Mouse (Mus musculus): ENCODE results near the gene Antxr2. TPM values are rescaled to one million over a fixed set of nuclear protein-coding genes. Genes with fewer than 3 reads are reported as not detected.
A peak's percentile ranks its signal among the peaks of the same experiment; 100 is the strongest.

Antxr2 gene
- total RNA-seq (2021): 1 to 10 TPM; 1.2 to 1.7 TPM
- long read RNA-seq, experiment 1, full-length matches to known transcripts: 2 of 2 reads
- long read RNA-seq, experiment 1, partial matches to known transcripts: 0 of 2 reads
- long read RNA-seq, experiment 1, other reads (novel, unspliced or antisense): 0 of 2 reads
- long read RNA-seq, experiment 2, full-length matches to known transcripts: 2 of 2 reads
- long read RNA-seq, experiment 2, partial matches to known transcripts: 0 of 2 reads
- long read RNA-seq, experiment 2, other reads (novel, unspliced or antisense): 0 of 2 reads

DNA sequence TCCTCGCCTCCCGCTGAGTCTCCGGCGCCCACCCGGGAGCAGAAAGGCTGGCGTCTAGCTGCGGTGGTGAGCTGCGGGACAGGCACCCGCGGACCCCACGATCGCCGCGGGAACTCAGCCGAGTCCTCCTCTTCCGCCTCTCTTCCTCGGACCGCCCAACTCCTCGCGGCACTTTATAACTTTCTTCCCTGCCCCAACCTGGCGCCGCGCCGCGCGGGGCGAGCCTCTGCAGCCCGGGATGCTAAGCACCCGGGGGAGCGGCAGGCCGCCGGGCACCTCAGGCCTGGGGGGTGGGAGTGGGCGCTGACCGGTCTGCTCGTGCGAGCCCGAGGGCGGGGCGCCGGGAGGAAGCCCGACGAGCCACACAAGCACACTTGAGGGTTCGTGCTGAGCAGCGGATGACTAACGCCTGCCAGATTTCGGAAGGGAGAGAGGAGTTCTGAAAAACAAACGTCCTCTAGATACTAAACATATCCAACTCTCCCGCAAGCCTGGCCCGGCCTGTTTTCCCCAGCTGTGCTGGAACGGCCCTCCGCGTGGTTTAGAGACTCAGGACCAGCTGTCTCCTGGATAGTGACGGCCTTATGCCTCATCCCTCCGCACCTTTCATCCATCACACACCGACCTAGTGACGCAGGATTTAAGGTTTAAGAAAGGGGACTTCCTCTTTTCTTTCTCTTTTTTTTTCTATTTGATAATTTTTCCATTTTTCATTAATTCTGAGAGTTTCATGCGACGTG, at the start of gene Antxr2:
Antxr2 (minus strand) TSS at position 142 of the 740 bp plus-strand sequence.
- peak; percentile 31 to 42 for DNase-seq (ENCODE audit: low spot score in 2 of 2)

DNA sequence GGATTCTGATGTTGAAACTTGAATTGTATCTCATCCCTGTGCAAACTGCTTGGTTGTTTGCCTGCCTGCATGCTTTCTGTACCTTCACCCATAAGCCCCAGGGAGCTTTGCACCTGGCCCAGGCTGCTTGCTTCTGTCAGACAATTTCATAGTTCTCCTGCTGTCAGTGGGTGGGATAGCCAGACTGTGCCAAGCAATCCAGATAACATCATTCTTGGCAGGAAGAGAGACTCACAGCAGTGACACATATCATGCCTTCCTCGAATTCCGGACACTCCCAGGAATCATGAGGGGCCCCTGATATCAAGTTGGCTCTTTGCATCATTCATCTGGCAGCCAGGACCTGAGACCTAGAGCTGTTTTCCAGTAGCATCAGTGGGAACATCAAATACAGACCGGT, 45.8 kb upstream of the Antxr2 start:
- no peak for DNase-seq (ENCODE audit: low spot score in 2 of 2)

DNA sequence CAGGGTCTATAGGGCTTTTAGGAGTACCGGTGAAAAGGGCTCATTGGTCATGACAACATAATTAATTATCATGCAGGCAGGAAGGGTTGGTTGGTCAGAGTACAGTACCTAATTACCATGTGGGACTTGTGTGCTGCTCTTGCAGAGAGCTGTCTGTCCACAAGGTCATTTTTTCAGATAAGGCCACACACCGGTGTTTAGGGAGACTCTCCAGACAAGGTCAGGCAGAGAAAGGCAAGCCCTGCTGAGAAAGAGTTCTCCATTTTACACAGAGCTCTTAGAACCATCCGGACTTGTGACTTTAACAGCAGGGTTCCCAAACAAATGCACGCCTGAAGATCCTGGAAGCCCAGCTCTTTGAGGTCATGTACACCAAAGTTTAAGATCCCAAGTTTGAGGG, 38.3 kb upstream of the Antxr2 start:
- no peak for DNase-seq (ENCODE audit: low spot score in 2 of 2)

DNA sequence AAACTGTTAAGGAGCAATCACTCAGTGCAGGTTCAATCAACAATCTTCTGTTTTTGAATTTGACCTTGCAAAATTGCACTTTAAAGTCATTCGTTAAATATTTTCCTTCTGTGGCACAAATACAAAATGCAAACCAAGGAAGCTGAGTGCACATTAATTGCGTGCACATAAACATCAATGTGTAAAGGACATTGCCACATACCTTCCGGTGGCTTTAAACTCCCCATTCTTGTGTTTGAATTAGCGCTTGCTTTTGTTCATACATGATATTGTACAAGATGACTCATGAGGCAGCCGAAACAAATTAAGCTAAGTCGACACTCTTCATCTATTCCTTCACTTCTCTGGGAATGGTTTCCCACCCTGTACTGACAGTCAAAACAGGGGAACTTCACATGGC, 24.4 kb upstream of the Antxr2 start:
- no peak for DNase-seq (ENCODE audit: low spot score in 2 of 2)

DNA sequence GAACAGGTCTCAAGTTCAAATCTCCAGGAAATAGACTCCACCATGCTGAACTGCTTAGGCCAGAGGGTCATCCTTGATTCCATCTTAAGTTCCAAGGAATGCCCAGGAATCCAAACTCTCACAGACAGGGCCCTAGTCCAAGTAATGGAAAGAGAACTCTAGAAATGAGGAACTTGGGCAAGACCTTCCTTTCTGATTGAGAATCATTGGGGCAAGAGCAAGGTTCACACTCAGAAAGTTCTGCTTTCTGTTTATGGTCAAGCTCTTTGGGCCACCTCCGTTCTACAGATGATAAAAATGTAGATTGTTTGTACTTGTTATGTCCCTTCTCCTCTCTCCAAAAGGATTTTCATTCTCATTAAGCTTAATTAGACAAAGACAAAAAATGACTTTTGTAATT, 24.0 kb upstream of the Antxr2 start:
- no peak for DNase-seq (ENCODE audit: low spot score in 2 of 2)

DNA sequence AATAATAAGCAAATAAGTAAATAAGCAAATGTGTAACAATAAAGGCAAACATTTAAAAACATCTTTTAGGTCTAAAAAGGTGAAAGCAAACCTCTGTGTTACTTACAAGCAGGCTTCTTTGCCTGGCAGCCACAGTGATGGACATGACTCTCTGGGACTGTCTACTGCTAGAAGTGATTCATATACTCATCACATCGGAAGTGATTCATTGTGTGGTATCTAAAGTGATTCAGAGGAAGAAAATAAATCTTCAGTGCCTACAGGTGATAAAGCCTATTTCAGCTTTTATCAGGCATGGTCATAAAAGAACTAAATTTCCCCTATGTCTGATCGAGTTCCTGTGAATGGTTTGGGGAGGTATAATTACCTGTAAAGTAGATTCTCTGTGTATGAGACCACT, 4.1 kb upstream of the Antxr2 start:
- DNase-seq (ENCODE audit: low spot score in 2 of 2): no peak

DNA sequence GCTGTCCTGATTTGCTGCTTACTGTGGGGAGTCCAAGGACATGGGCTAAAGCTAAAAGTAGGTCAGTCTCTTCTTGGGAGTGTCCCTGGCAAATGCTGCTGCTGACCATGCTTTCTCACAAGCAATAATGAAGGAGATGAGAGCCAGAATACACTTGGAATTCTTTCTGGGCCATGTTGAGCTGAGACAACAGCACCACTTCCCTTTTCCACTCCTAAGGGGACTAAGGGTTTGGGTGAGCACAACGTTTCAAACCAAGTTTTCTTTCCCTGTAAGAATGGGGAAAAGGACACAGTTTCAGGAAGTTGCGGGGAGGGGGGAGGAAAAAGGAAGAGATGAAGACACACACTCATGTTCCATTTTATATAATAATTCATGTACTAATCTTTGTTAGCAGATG, 3.4 kb upstream of the Antxr2 start:
- DNase-seq (ENCODE audit: low spot score in 2 of 2): no peak

DNA sequence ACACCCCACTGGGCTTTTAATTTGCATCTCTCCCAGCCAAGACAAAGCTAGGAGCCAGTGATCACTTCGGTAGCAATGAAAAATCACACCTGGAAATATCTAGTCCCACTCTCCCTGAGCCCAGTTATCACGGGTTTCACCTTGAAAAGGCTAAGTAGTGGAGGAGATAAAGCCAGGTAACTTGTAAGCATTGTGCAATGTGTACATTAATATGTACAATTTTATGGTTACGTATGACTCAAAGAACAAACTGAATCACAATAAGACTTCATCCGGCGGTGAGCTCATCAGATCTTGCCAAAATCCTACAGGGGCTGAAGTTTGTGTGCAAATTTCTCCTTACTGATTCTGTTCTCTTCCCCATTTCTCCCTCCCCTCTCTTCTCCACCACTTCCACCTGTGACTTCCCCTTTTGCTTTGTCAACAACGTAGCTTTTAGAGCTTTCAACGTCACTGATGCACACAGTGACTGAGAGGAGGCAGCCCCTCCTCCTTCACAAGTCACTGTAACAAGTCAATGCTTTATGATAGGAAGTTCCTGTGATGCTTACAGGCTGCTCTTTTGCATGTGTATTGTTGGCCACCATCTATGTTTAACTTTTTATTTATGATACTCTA, 2.1 kb upstream of the Antxr2 start:
- no peak for DNase-seq (ENCODE audit: low spot score in 2 of 2)

DNA sequence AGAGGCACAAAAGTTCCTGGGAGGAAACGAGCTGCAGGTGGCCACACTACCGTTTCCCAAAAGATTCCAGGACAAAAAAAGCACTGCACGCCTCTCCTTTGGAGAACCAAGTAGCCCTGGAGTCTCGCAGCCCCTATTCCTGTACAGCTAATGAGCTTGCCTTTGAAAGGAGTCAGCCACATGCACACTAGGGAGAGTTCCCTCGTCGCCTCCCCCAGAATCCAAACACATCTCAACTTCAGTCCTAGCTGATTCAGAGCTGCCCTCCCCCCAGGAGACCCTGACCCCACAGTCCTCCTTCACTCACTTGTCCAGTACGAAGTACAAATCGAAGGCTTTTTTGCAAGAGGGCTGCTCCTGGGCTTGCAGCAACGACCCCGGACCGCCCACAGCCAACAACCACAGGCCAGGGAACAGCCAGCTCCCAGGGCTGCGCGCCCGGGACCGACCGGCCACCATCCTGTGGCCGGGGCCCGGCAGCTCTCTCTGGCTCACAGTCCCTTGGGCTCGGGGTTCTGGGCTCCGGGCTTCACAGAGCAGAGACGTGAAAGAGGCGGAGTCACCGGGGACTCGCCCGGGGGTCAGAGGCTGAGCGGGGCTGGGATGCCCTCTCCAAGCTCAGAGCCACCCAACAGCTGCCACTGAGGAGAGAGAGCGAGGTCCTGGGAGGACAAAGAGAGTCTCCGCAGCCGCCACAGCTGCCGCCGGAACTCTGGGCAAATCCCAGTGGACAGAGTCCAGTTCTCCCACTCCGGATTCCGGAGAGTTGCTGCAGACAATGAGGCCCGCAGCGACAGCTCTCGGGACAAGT, 547 bp downstream of the Antxr2 start:
- peak; percentile 8 to 20 for DNase-seq (ENCODE audit: low spot score in 2 of 2)

DNA sequence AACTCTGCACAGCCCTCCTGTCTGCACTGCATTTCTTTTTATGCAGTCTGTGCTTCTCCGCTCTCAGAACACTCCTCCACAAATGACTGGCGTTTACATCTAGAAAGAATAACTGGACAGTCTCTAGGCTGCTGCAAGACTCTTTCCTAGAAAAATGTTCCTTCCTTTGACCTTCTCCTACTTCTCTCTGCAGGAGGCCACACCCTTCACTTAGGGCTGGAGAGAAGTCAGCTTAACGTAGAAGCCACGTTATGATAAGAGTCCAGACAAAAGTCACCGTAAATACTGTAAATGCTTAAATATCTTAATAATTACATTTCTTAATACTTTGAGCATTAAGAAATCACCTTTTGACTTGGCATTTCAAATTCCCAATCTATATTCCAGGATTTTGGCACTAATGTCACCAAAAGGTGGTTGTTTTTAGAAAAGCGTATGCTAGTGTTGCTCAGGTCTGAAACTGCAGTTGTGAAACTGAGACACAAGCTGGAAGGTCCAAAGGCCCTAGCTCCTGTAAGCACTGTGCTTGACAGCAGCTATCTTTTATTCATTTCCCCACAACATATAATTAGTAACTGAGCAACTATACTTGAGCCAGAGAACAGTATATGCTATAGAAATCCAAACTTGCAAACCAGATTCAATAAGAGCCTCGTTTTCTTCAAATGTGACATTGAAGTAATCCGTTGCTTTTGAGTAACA, 3.0 kb downstream of the Antxr2 start:
- DNase-seq (ENCODE audit: low spot score in 2 of 2): no peak

DNA sequence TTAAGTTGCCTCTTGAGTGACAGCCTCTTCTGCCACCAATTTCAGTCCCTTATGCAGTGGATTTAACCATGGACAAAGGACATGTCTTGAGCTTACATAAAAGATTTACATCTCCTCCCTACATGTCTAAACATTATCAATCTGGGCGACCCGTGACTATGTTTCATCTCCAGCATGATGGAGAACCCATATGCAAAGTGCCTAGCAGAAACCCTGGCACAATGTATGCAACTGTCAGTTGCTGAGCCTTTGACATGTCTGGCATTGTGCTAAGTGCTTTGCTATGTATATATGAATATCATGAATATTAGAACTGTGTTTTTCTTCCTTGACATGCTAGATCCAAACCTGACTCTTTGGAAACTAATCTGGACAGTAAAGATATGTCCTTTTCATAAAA, 4.9 kb downstream of the Antxr2 start:
- no peak for DNase-seq (ENCODE audit: low spot score in 2 of 2)

DNA sequence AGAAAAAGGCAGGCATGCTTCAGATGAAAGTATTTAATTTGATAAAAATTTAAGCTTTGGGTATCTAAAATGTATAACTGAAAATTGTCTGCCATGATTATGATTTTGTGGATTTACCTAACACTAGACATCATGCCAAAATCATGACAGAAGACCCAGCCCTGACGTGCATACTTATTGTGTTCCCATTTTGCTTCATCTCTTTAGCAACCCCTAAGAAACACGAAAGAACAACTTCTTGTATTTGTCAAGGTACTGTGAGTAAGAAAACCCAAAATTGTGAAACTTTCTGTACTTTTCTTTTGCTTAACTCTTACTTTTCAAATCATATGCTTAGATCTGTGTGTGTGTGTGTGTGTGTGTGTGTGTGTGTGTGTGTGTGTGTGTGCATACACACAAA, 6.3 kb downstream of the Antxr2 start:
- DNase-seq (ENCODE audit: low spot score in 2 of 2): no peak

DNA sequence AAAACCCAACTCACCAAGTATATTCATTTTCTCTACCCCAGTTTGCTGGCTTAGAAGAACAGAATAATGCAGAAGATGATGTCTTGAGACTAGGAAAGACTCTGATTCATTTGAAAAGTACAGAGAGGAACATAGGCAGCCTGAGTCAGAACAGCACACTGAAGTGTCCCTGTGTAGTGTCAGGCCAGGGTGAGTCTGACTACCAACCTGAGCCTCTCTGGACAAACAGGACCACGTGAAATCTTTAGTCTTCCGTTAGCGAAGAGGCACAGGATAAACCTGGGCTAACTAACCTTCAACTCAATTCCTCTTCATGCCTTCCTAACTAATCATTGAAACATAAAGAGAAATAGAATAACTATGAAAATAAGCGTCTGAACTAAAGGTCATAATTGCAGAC, 9.3 kb downstream of the Antxr2 start:
- DNase-seq (ENCODE audit: low spot score in 2 of 2): no peak

DNA sequence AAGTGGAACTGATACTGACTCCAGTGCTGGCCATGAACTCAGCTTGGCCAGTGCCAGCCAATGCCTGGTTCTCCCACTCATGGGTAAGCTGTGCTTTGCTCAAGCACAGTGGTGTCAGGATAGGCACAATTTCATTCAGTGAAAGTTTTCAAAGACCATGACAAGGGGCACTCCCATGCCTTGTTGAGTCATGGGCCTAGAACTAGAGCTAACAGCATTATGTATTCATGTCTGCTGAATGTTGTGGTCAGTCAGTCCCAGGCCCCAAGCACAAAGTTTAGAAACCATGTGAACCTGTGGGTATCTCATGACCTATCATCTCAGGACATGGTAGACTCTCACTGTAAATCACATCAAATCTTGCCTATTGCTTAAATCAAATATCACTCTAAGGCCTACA, 10.2 kb downstream of the Antxr2 start:
- DNase-seq (ENCODE audit: low spot score in 2 of 2): no peak

DNA sequence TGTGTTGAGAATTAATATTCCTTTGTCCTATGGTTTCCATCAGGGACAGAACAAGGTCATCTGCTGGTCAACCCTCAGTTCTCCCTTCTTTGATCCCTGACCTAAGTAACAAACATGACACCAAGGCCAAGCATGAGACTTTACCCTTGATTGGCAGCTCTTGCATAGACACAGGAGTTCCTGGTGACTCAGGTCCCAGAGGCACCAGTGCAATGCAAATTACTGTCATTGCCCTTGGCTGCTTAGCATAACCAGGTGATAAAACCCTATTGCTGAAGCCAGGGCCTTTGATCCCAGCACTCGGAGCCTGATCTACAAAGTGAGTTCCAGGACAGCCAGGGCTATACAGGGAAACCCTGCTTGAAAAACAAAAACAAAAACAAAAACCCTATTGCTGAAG, 11.4 kb downstream of the Antxr2 start:
- DNase-seq (ENCODE audit: low spot score in 2 of 2): no peak

DNA sequence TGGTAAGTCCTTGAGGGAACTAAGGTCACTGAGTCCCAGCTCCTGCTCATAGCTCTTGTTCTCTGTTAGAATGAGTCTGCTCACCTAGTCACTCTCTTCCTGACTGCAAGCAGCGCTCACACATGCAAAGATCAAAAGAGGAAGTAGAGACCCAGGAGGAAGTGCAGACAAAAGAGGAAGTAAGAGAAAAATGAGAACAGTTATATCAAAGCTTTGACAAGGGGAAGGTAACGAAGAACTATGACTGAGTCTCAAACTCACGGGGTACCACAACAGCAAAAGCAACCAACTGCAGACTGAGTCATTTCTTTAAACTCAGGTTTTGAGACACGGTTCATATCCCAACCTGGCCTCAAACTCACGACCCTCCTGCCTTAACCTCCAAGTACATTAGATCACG, 12.7 kb downstream of the Antxr2 start:
- DNase-seq (ENCODE audit: low spot score in 2 of 2): no peak

DNA sequence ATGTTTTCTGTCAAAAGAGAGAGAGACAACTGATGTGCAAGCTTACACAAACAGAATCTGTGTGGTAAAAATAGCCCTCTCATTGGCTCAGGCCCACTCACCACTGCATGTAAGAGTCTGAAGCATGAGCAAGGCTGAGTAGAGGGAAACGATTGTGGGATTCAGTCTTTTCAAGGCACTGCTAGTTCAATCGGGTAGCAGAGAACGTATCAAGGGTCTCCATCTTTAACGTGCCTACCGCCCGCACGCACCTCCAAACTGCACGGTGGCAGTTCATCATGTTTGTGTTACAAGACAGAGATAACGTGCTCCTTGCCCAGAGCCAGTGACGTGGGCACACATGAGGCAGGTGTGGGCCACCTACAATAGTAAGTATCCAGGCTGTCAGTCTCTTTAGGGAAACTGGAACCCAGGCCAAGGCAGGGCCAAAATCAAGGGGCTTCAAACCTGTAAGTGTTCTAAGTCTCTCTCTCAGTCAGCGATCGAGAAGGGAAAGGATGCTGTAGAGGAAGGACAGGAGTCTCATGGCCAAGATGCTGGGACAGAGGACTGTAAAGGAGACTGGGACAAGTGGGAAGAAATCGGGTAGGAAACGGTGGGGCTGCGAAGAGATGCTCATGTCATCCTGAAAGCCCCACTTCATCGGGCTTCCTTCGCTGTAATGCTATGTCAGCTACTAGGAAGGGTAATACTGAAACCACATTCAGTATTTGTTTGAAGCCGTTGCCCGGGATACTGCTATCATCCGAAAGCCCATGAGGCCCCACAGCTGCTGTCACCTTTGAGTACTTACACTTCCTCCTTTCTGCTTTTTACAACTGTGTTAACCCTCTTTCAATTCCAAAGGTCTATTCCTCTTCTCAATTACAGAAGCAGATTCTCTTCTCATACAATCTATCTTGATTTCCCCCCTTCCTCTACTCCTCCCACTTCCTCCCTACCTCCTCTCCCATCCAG, 14.3 kb downstream of the Antxr2 start:
- DNase-seq (ENCODE audit: low spot score in 2 of 2): no peak

DNA sequence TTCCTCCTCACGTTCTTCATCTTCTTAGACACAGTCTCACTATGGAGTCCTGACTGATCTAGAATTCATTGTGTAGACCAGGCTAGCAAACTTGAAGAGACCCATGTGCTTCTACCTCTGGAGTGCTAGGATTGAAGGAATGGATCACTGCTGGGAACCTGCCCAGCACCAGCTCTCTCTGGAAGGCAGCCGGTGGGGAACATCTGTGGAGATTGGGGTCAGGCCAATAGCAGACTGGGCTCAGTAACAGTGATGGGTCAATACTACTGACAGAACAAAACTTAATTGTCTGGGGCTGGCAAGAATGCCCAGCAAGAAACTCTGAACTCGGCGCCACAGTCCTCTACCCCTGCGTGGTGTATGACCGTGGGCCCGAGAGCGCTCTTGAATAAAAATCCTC, 25.1 kb downstream of the Antxr2 start:
- no peak for DNase-seq (ENCODE audit: low spot score in 2 of 2)

DNA sequence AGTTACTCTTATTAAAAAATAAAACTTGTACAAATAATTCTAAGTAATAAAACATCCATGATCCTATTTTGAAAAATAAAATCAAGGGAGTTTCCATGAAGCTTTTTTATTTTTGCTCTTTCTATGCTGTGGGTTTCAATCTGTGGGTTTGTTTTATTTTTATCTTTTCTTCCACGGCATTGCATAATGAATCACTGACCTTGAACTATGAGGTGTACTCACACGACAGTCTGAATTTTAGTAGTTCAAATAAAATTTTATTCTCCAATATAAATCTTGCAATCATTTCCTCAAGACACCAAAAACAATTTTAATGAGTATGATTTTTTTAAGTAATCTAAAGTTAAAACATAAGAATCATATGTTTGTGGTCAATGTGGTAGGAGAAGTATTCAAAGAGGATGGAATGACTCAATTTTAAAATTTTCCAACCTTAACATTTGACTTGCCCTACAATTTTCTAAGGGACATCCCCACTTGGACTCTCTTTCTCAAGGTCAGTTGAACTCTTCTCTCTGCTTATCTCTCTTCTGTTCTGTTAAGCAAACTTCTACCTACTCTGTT, 31.5 kb downstream of the Antxr2 start:
- DNase-seq (ENCODE audit: low spot score in 2 of 2): no peak
